9 mouse cellular contexts compared by ENCODE assay signal in the genomic region with DNA sequence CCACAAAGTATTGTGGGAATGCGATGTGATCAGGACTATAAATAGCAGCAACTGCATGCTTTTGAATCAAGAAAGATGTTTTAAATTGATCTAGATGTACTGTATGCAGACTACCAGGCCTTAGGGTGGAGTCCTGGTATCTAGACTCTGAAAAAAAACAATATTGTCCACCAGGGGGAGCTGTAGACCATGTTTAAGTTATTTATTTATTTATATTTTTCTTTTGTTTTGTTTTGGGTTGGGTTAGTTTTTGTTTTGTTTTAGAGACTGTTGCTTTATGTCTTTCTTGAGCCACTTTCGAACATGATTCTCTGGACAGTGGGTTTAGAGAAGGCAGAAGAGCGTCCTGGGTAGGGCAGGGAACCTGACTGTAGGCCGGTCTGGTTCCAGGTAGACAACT. TPM values are rescaled to one million over a fixed set of nuclear protein-coding genes. Genes with fewer than 3 reads are reported as not detected.
DNase-seq lines count a peak whose midpoint lies in the region; ATAC-seq lines count a peak whose summit lies in the region.
"Had no signal": no experiment of that assay in that cellular context is flagged by ENCODE, and none has a peak within 500 bp of the region (broad histone marks: within the 10 kb centered on the region; RNA-seq: fewer than 3 reads in every experiment).

No protein-coding gene starts in this region.

- peak overlapping the region; percentile 49; the same call in 1 of the 2 replicates for H3K4me2 ChIP-seq in heart, embryonic 16.5 days (ENCODE audit: low read depth, low read length)
- H3K4me2 ChIP-seq in heart, embryonic 11.5 days: no peak overlapping the region
- H3K4me2 ChIP-seq: liver, embryonic 13.5 days had no signal

- 0 out of 2 replicates have a peak, but pooled peaks cover 6% of the 10 kb centered on the region for H3K4me1 ChIP-seq in heart, embryonic 16.5 days (ENCODE audit: control insufficient read depth, insufficient read depth, low read length)
- H3K4me1 ChIP-seq in heart, embryonic 11.5 days (ENCODE audit: control insufficient read depth, insufficient read depth, low read length): no peaks in the 10 kb centered on the region

- peak overlapping the region; percentile 41; the same call in 1 of the 2 replicates for H3K9ac ChIP-seq in heart, embryonic 16.5 days (ENCODE audit: low read length)
- no peak overlapping the region for H3K9ac ChIP-seq in heart, embryonic 11.5 days (ENCODE audit: low read depth, low read length)
- H3K9ac ChIP-seq: liver, embryonic 13.5 days had no signal

- WGBS in heart, embryonic 16.5 days: 51% methylated on average over 4 of the region's 4 CpGs
- 51% methylated on average over 4 of the region's 4 CpGs for WGBS in heart, embryonic 11.5 days (ENCODE audit: insufficient replicate concordance)

- DNase-seq in thymus, postnatal 14 days: peak; percentile 42
- DNase-seq in thymus, postnatal 36 days: no peak
- peak; percentile 65 for DNase-seq in mesoderm, embryonic 11.5 days (ENCODE audit: low read depth, low spot score)
- DNase-seq in frontal cortex, postnatal 25 days (ENCODE audit: low spot score in 2 of 2): no peak
- DNase-seq in right cerebral cortex, adult 2 months (ENCODE audit: low spot score in 2 of 2): no peak

- no peaks in the 10 kb centered on the region for H3K36me3 ChIP-seq in heart, embryonic 16.5 days (ENCODE audit: control insufficient read depth, insufficient read depth)
- no peaks in the 10 kb centered on the region for H3K36me3 ChIP-seq in heart, embryonic 11.5 days (ENCODE audit: control insufficient read depth, insufficient read depth, low read length)
- H3K36me3 ChIP-seq: liver, embryonic 13.5 days had no signal

- H3K27ac ChIP-seq in heart, embryonic 16.5 days (ENCODE audit: low read length): no peak overlapping the region
- H3K27ac ChIP-seq in heart, embryonic 11.5 days (ENCODE audit: low read depth, low read length): no peak overlapping the region
- H3K27ac ChIP-seq: liver, embryonic 13.5 days had no signal

- H3K4me3 ChIP-seq in heart, embryonic 16.5 days (ENCODE audit: low read length): peak overlapping the region; percentile 38
- H3K4me3 ChIP-seq in heart, embryonic 11.5 days (ENCODE audit: low read depth, low read length): no peak overlapping the region
- H3K4me3 ChIP-seq: liver, embryonic 13.5 days had no signal

- no peaks in the 10 kb centered on the region for H3K27me3 ChIP-seq in heart, embryonic 16.5 days (ENCODE audit: control insufficient read depth, insufficient read depth, low read length)
- H3K27me3 ChIP-seq in heart, embryonic 11.5 days (ENCODE audit: control insufficient read depth, insufficient read depth, low read length): no peaks in the 10 kb centered on the region

- ATAC-seq in heart, embryonic 16.5 days (replicated peaks; ENCODE audit: extremely low read depth, insufficient read depth, low FRiP score): no peak
- ATAC-seq in heart, embryonic 11.5 days (replicated peaks; ENCODE audit: insufficient number of reproducible peaks, low FRiP score, low TSS enrichment): no peak
- peak; percentile 62; the same call in 1 of the 2 replicates for ATAC-seq in erythroid progenitor cell, adult 5-6 weeks (replicated peaks; ENCODE audit: low FRiP score, poor library complexity, severe bottlenecking)

- no peaks in the 10 kb centered on the region for H3K9me3 ChIP-seq in heart, embryonic 16.5 days (replicated peaks; ENCODE audit: control insufficient read depth, low read length)
- no peaks in the 10 kb centered on the region for H3K9me3 ChIP-seq in heart, embryonic 11.5 days (replicated peaks; ENCODE audit: control insufficient read depth, low read length)
- H3K9me3 ChIP-seq: liver, embryonic 13.5 days had no signal

RNA-seq across cellular contexts. Expression of a gene that starts 21.0 kb away (rescaled TPM):
- 0.05 and 0.10 TPM in 2 replicates for polyA plus RNA-seq in heart, embryonic 16.5 days (2015; fragmentation: Nextera tagmentation; extraction: Ambion mirVana)
- 0.13 and 0.17 TPM in 2 replicates for polyA plus RNA-seq in heart, embryonic 11.5 days (2014; fragmentation: Nextera tagmentation; extraction: Ambion mirVana)
- 0.36 TPM in 1 of 2 replicates, not detected in the other for total RNA-seq in erythroid progenitor cell, adult 5-6 weeks (2015; ENCODE audit: low replicate concordance)
- not detected in 2 replicates for total RNA-seq in erythroid progenitor cell, adult 5-6 weeks (2017; ENCODE audit: low replicate concordance)
- polyA plus RNA-seq: liver, embryonic 13.5 days had no signal

Comparison
In these comparisons a context has a peak if more than half of its experiments do, and no peak if none do; other contexts are left out.
1. DNase-seq: peak in thymus, postnatal 14 days (single experiment) and mesoderm, embryonic 11.5 days (single experiment); none in thymus, postnatal 36 days (0 of 2), frontal cortex, postnatal 25 days (0 of 2) and right cerebral cortex, adult 2 months (0 of 2).